Comparison of ENCODE assay signal across 10 mouse cellular contexts in the genomic region with DNA sequence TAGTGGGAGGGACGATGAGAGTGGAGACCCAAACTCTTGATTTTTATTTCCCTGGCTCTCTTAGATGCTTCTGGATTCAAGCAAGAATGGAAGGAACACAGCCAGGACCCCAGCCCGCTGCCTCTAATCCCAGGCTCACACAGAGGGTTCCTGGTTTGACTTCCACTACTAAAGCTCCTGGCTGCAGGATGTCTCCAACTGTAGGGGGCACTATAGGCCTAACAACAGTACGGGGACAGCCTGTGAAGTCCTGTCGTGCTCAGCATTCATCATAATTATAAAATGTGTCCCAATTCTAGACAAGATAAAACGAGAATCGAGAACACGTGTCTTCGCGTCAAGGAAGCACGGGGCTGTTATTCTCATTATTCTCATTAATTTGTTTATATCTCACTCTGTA.
A peak's percentile ranks its signal among the peaks of the same experiment; 100 is the strongest.
DNase-seq lines count a peak whose midpoint lies in the region; ATAC-seq and TF ChIP-seq lines count a peak whose summit lies in the region.
"Had no signal": no experiment of that assay in that cellular context is flagged by ENCODE, and none has a peak within 500 bp of the region (broad histone marks: within the 10 kb centered on the region; RNA-seq: fewer than 3 reads in every experiment).

No protein-coding gene starts in this region.

- TF ChIP-seq CTCF in stomach, postnatal 0 days (IDR thresholded peaks at IDR 0.05; ENCODE audit: low read depth) = peak; percentile 62

- H3K27me3 ChIP-seq in forebrain, embryonic 13.5 days = no peaks in the 10 kb centered on the region
- H3K27me3 ChIP-seq in forebrain, embryonic 11.5 days (ENCODE audit: control insufficient read depth, insufficient read depth, low read length) = no peaks in the 10 kb centered on the region
- H3K27me3 ChIP-seq in stomach, postnatal 0 days (ENCODE audit: control insufficient read depth, insufficient read depth, low read length) = no peaks in the 10 kb centered on the region; the same call in 1 of the 2 replicates
- H3K27me3 ChIP-seq: CH12.LX; liver, embryonic 13.5 days had no signal

- 66% methylated on average over 10 of the region's 10 CpGs for WGBS in forebrain, embryonic 13.5 days
- WGBS in forebrain, embryonic 11.5 days = 75% methylated on average over 10 of the region's 10 CpGs
- WGBS in stomach, postnatal 0 days = 62% methylated on average over 10 of the region's 10 CpGs

- no peak overlapping the region for H3K4me3 ChIP-seq in forebrain, embryonic 13.5 days
- H3K4me3 ChIP-seq in forebrain, embryonic 11.5 days (ENCODE audit: low read depth, low read length) = no peak overlapping the region
- no peak overlapping the region for H3K4me3 ChIP-seq in stomach, postnatal 0 days (ENCODE audit: low read depth, low read length)
- H3K4me3 ChIP-seq: liver, embryonic 13.5 days had no signal

- H3K4me2 ChIP-seq in forebrain, embryonic 13.5 days = no peak overlapping the region
- no peak overlapping the region for H3K4me2 ChIP-seq in forebrain, embryonic 11.5 days (ENCODE audit: low read depth, low read length, severe bottlenecking)
- no peak overlapping the region for H3K4me2 ChIP-seq in stomach, postnatal 0 days (replicated peaks; ENCODE audit: low read depth)
- H3K4me2 ChIP-seq: liver, embryonic 13.5 days had no signal

- DNase-seq in forebrain, embryonic 11.5 days (ENCODE audit: low spot score) = no peak
- DNase-seq in urinary bladder, adult 2 months (ENCODE audit: low spot score) = peak; percentile 6
- no peak for DNase-seq in urinary bladder, postnatal 14 days (ENCODE audit: low spot score)
- DNase-seq in layer of hippocampus, adult 9-11 months = peak; percentile 70
- DNase-seq in stomach, postnatal 0 days (ENCODE audit: low spot score) = no peak
- DNase-seq in heart, adult 9 months (ENCODE audit: low spot score in 2 of 2) = no peak
- DNase-seq in ovary, postnatal 36 days (ENCODE audit: low spot score) = no peak
- DNase-seq: liver, embryonic 13.5 days had no signal

- H3K9me3 ChIP-seq in forebrain, embryonic 13.5 days (replicated peaks) = no peaks in the 10 kb centered on the region; the same call in 1 of the 2 replicates
- H3K9me3 ChIP-seq in forebrain, embryonic 11.5 days (ENCODE audit: control insufficient read depth, low read length) = no peaks in the 10 kb centered on the region; the same call in 1 of the 2 replicates
- no peaks in the 10 kb centered on the region for H3K9me3 ChIP-seq in stomach, postnatal 0 days (ENCODE audit: control insufficient read depth, low read length)

- H3K27ac ChIP-seq in forebrain, embryonic 13.5 days = no peak overlapping the region
- no peak overlapping the region for H3K27ac ChIP-seq in forebrain, embryonic 11.5 days (ENCODE audit: low read depth, low read length)
- no peak overlapping the region for H3K27ac ChIP-seq in stomach, postnatal 0 days (replicated peaks)
- H3K27ac ChIP-seq: liver, embryonic 13.5 days had no signal

- no peak for TF ChIP-seq EP300 in stomach, postnatal 0 days (optimal IDR thresholded peaks at IDR 0.05)

- ATAC-seq in forebrain, embryonic 13.5 days = 0 out of 2 replicates have a peak, but pooled peaks have one; percentile 53
- ATAC-seq in forebrain, embryonic 11.5 days (replicated peaks; ENCODE audit: low FRiP score) = no peak
- no peak for ATAC-seq in stomach, postnatal 0 days (ENCODE audit: low FRiP score, low TSS enrichment)

- H3K4me1 ChIP-seq in forebrain, embryonic 13.5 days = peaks cover 12% of the 10 kb centered on the region; the same call in 1 of the 2 replicates
- 0 out of 2 replicates have a peak, but pooled peaks cover 2% of the 10 kb centered on the region for H3K4me1 ChIP-seq in forebrain, embryonic 11.5 days (replicated peaks; ENCODE audit: control insufficient read depth, insufficient read depth, low read length)
- no peaks in the 10 kb centered on the region for H3K4me1 ChIP-seq in stomach, postnatal 0 days (replicated peaks; ENCODE audit: control insufficient read depth, insufficient read depth)
- H3K4me1 ChIP-seq: liver, embryonic 13.5 days had no signal

- H3K36me3 ChIP-seq in forebrain, embryonic 13.5 days (ENCODE audit: poor library complexity, severe bottlenecking) = no peaks in the 10 kb centered on the region
- H3K36me3 ChIP-seq in forebrain, embryonic 11.5 days (ENCODE audit: control insufficient read depth, insufficient read depth, low read length) = no peaks in the 10 kb centered on the region
- H3K36me3 ChIP-seq in stomach, postnatal 0 days (ENCODE audit: control insufficient read depth, insufficient read depth, low read length) = no peaks in the 10 kb centered on the region
- H3K36me3 ChIP-seq: liver, embryonic 13.5 days had no signal

- H3K9ac ChIP-seq in forebrain, embryonic 13.5 days = no peak overlapping the region
- no peak overlapping the region for H3K9ac ChIP-seq in forebrain, embryonic 11.5 days (ENCODE audit: low read length)
- H3K9ac ChIP-seq in stomach, postnatal 0 days (ENCODE audit: low read length) = no peak overlapping the region
- H3K9ac ChIP-seq: liver, embryonic 13.5 days had no signal

Comparison
In these comparisons a context has a peak if more than half of its experiments do, and no peak if none do; other contexts are left out.
1. DNase-seq: peak in urinary bladder, adult 2 months (single experiment) and layer of hippocampus, adult 9-11 months (single experiment); none in forebrain, embryonic 11.5 days (single experiment), urinary bladder, postnatal 14 days (single experiment), stomach, postnatal 0 days (single experiment), heart, adult 9 months (0 of 2) and ovary, postnatal 36 days (single experiment).